Mouse (Mus musculus): ENCODE measurements around the gene Ryr2. TPM values are rescaled to one million over a fixed set of nuclear protein-coding genes. Genes with fewer than 3 reads are reported as not detected.

The Ryr2 gene
- polyA plus RNA-seq, 1 experiment, result 68.6 TPM

- DNase-seq (ENCODE audit: extremely low spot score in 1 of 2, low spot score in 1 of 2), result no peak
Observed at GRCm38 (mm10) chr13:12042891-12043491, 63.8 kb downstream of the Ryr2 start.

- DNase-seq (ENCODE audit: extremely low spot score in 1 of 2, low spot score in 1 of 2), result peak; percentile 40 to 74
Observed at GRCm38 (mm10) chr13:12039967-12040366, 66.8 kb downstream of the Ryr2 start.

GRCm38 (mm10) chr13:12038676-12039075, 68.1 kb downstream of the Ryr2 start:
- DNase-seq (ENCODE audit: extremely low spot score in 1 of 2, low spot score in 1 of 2), result no peak

GRCm38 (mm10) chr13:12037241-12037640, 69.5 kb downstream of the Ryr2 start:
- DNase-seq (ENCODE audit: extremely low spot score in 1 of 2, low spot score in 1 of 2), result no peak

- DNase-seq (ENCODE audit: extremely low spot score in 1 of 2, low spot score in 1 of 2), result no peak
Observed at GRCm38 (mm10) chr13:12036834-12037233, 69.9 kb downstream of the Ryr2 start.

- DNase-seq (ENCODE audit: extremely low spot score in 1 of 2, low spot score in 1 of 2), result no peak
Observed at GRCm38 (mm10) chr13:12033914-12034313, 72.8 kb downstream of the Ryr2 start.

GRCm38 (mm10) chr13:12033272-12033671, 73.5 kb downstream of the Ryr2 start:
- DNase-seq (ENCODE audit: extremely low spot score in 1 of 2, low spot score in 1 of 2), result no peak

- DNase-seq (ENCODE audit: extremely low spot score in 1 of 2, low spot score in 1 of 2), result no peak
Observed at GRCm38 (mm10) chr13:12029841-12030240, 76.9 kb downstream of the Ryr2 start.

GRCm38 (mm10) chr13:12029326-12029725, 77.4 kb downstream of the Ryr2 start:
- no peak for DNase-seq (ENCODE audit: extremely low spot score in 1 of 2, low spot score in 1 of 2)

- no peak for DNase-seq (ENCODE audit: extremely low spot score in 1 of 2, low spot score in 1 of 2)
Observed at GRCm38 (mm10) chr13:12018046-12018445, 88.7 kb downstream of the Ryr2 start.

- peak; percentile 81 to 84 for DNase-seq (ENCODE audit: extremely low spot score in 1 of 2, low spot score in 1 of 2)
Observed at GRCm38 (mm10) chr13:12013986-12014385, 92.8 kb downstream of the Ryr2 start.

GRCm38 (mm10) chr13:12008995-12009689, 97.6 kb downstream of the Ryr2 start:
- no peak for DNase-seq (ENCODE audit: extremely low spot score in 1 of 2, low spot score in 1 of 2)

GRCm38 (mm10) chr13:12007579-12007978, 99.2 kb downstream of the Ryr2 start:
- DNase-seq (ENCODE audit: extremely low spot score in 1 of 2, low spot score in 1 of 2), result no peak

GRCm38 (mm10) chr13:12001891-12002294, 104.9 kb downstream of the Ryr2 start:
- DNase-seq (ENCODE audit: extremely low spot score in 1 of 2, low spot score in 1 of 2), result peak; percentile 28 to 46

- no peak for DNase-seq (ENCODE audit: extremely low spot score in 1 of 2, low spot score in 1 of 2)
Observed at GRCm38 (mm10) chr13:11999851-12000250, 106.9 kb downstream of the Ryr2 start.

GRCm38 (mm10) chr13:11997366-11997765, 109.4 kb downstream of the Ryr2 start:
- no peak for DNase-seq (ENCODE audit: extremely low spot score in 1 of 2, low spot score in 1 of 2)

GRCm38 (mm10) chr13:11987556-11987955, 119.2 kb downstream of the Ryr2 start:
- DNase-seq (ENCODE audit: extremely low spot score in 1 of 2, low spot score in 1 of 2), result no peak

GRCm38 (mm10) chr13:11985056-11985455, 121.7 kb downstream of the Ryr2 start:
- no peak for DNase-seq (ENCODE audit: extremely low spot score in 1 of 2, low spot score in 1 of 2)

- DNase-seq (ENCODE audit: extremely low spot score in 1 of 2, low spot score in 1 of 2), result peak in 1 of 2 experiments; percentile 24
Observed at GRCm38 (mm10) chr13:11978997-11979396, 127.7 kb downstream of the Ryr2 start.

GRCm38 (mm10) chr13:11978359-11978758, 128.4 kb downstream of the Ryr2 start:
- no peak for DNase-seq (ENCODE audit: extremely low spot score in 1 of 2, low spot score in 1 of 2)

- DNase-seq (ENCODE audit: extremely low spot score in 1 of 2, low spot score in 1 of 2), result no peak
Observed at GRCm38 (mm10) chr13:11977606-11978005, 129.1 kb downstream of the Ryr2 start.

GRCm38 (mm10) chr13:11964391-11964790, 142.4 kb downstream of the Ryr2 start:
- DNase-seq (ENCODE audit: extremely low spot score in 1 of 2, low spot score in 1 of 2), result no peak

All from frontal cortex, adult 2 months (tissue).